Mouse (Mus musculus) testis, adult 2 months (tissue): ENCODE results near the gene Wbp11. TPM values are rescaled to one million over a fixed set of nuclear protein-coding genes. Genes with fewer than 3 reads are reported as not detected.

ENCODE experiments used
- H3K27ac ChIP-seq: fragments of 200-500 bp; 2 replicates; pipeline ENCODE4 v1.5.1; 2012; ENCODE audit warnings: low read depth, low read length; ENCODE audit not compliant: control insufficient read depth, insufficient read depth
- H3K27me3 ChIP-seq: fragments of 200-500 bp; 2 replicates; pipeline ENCODE4 v1.6.1; 2012; ENCODE audit warnings: mild to moderate bottlenecking, low read length, moderate library complexity; ENCODE audit not compliant: control insufficient read depth, insufficient read depth
- H3K36me3 ChIP-seq: fragments of 200-500 bp; 2 replicates; pipeline ENCODE4 v1.6.1; 2012; ENCODE audit warnings: mild to moderate bottlenecking, low read length; ENCODE audit not compliant: control insufficient read depth, insufficient read depth
- H3K4me1 ChIP-seq: fragments of 200-500 bp; 2 replicates; pipeline ENCODE4 v1.6.1; 2012; ENCODE audit warnings: low read length; ENCODE audit not compliant: control insufficient read depth, insufficient read depth
- H3K4me3 ChIP-seq: fragments of 200-500 bp; 2 replicates; pipeline ENCODE4 v1.5.1; 2012; ENCODE audit warnings: low read depth, mild to moderate bottlenecking, low read length, moderate library complexity, mixed read lengths; ENCODE audit not compliant: control insufficient read depth
- CTCF ChIP-seq: fragments of 200-500 bp; IDR thresholded peaks from 2 replicates; pipeline ENCODE4 v1.5.1; 2012; ENCODE audit warnings: low read depth, mild to moderate bottlenecking, inconsistent platforms, low read length, moderate library complexity; ENCODE audit not compliant: control insufficient read depth, insufficient read depth, insufficient replicate concordance
- POLR2A ChIP-seq: fragments of 200-500 bp; IDR thresholded peaks from 2 replicates; pipeline ENCODE4 v1.6.1; 2012; ENCODE audit warnings: low read depth, mild to moderate bottlenecking, inconsistent platforms, low read length, moderate library complexity; ENCODE audit not compliant: control insufficient read depth
- polyA plus RNA-seq: library from polyadenylated mRNA; depleted of rRNA; stranded (reverse); fragments of >200 nt; gene quantifications from 2 replicates; pipeline ENCODE4 v1.2.3, GENCODE M21; 2012; rRNA removed

Wbp11 gene
- polyA plus RNA-seq, 1 experiment = 252 TPM

DNA sequence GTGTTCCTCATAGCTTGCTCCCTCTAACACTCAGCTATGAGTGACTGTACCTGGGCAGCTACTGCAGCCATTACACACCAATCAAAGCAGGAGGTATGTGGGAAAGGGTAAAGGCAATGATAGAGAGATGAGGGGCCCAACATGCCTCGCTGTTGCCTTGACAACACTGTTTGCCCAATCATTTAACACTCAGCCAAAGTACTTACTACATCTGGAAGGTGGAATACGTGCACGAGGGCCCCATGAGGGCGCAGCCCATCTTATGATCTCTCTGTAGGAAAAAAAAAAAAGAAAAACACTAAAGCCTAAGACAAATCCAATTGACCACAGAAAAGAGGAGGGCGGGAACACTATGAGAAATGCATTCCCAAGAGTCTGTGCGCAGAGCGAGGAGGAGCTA lies 58.2 kb downstream of the Wbp11 start:
- H3K36me3 ChIP-seq = no peaks in the 10 kb centered on the region
- no peak overlapping the region for H3K4me3 ChIP-seq
- H3K4me1 ChIP-seq = no peaks in the 10 kb centered on the region
- no peak overlapping the region for H3K27ac ChIP-seq
- no peaks in the 10 kb centered on the region for H3K27me3 ChIP-seq
- TF ChIP-seq POLR2A = no peak
- TF ChIP-seq CTCF = no peak

DNA sequence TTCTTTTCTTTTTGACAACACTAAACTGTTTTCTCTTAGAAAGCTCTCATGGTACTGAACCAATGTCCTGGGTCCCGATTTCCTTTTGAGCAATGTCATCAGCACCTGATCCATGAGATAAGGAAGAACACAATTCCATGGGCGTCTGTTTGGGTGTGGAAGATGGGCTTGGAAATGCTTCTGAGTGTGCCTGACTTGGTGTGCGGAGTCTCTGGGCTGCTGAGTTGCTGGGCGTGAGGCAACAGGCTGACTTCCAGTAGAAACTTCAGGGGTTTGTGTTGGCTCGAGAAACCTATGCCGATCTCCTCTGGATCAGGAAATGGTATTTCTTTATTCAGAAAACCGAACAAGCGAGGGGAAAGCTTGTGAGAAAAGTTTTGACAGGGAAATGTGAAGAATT lies 58.9 kb downstream of the Wbp11 start:
- no peak for TF ChIP-seq POLR2A
- no peak for TF ChIP-seq CTCF
- Histone ChIP-seq H3K4me3 (no peak overlapping the region), H3K36me3 (no peaks in the 10 kb centered on the region), H3K4me1 (no peaks in the 10 kb centered on the region), H3K27ac (no peak overlapping the region), H3K27me3 (no peaks in the 10 kb centered on the region)

DNA sequence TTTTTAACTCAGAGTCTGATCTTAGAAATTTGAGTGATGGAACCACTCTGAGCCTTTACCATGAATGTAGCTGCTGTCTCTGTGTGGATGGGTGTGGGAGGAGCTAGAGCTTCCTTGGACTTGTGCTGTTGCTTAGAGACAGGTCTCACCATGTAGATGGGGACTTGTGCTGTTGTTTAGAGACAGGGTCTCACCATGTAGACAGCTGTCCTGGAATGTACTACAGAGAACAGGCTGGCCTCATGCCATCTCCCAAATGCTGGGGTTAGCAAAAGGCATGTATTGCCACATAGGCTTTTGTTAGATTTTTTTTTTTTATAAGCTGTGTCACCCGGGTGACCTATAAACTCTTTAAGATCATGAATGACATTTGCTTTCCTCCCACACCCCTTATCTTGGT lies 64.1 kb downstream of the Wbp11 start:
- Histone ChIP-seq H3K4me1 (no peaks in the 10 kb centered on the region), H3K27me3 (no peaks in the 10 kb centered on the region), H3K4me3 (no peak overlapping the region), H3K36me3 (no peaks in the 10 kb centered on the region), H3K27ac (no peak overlapping the region)
- TF ChIP-seq CTCF = no peak
- no peak for TF ChIP-seq POLR2A

Other genes with a start within 250 kb of the Wbp11 start
- 47.4 and 53.7 TPM in 2 replicates for gene Plbd1, start 166.3 kb downstream of the Wbp11 start, polyA plus RNA-seq
- 0.16 and 0.33 TPM in 2 replicates for gene Gucy2c, start 46.5 kb downstream of the Wbp11 start, polyA plus RNA-seq
- gene Hist4h4, start 23.8 kb downstream of the Wbp11 start, polyA plus RNA-seq = 0.96 and 0.99 TPM in 2 replicates
- gene H2afj, start 20.0 kb downstream of the Wbp11 start, polyA plus RNA-seq = 34.2 and 47.7 TPM in 2 replicates
- gene BC049715, start 607 bp downstream of the Wbp11 start, polyA plus RNA-seq = 150 and 168 TPM in 2 replicates
- gene Smco3, start 7.2 kb upstream of the Wbp11 start, polyA plus RNA-seq = 0.22 TPM in 1 of 2 replicates, not detected in the other
- gene Art4, start 29.5 kb upstream of the Wbp11 start, polyA plus RNA-seq = 0.96 and 1.0 TPM in 2 replicates
- 51.0 and 80.5 TPM in 2 replicates for gene Mgp, start 47.6 kb upstream of the Wbp11 start, polyA plus RNA-seq
- gene Erp27, start 93.9 kb upstream of the Wbp11 start, polyA plus RNA-seq = 0.09 TPM in 1 of 2 replicates, not detected in the other
- 2.2 and 6.5 TPM in 2 replicates for gene Pde6h, start 95.6 kb upstream of the Wbp11 start, polyA plus RNA-seq
- gene Arhgdib, start 113.7 kb upstream of the Wbp11 start, polyA plus RNA-seq = 5.4 and 5.8 TPM in 2 replicates